Mouse (Mus musculus): ENCODE data around the gene Rimbp2. TPM values are rescaled to one million over a fixed set of nuclear protein-coding genes. Genes with fewer than 3 reads are reported as not detected.
A peak's percentile ranks its signal among the peaks of the same experiment; 100 is the strongest.
"Not testable (repeated sequence)": the region's sequence is repeated elsewhere in the genome, so short reads cannot be mapped to it uniquely, and the experiment has no call there.

Gene Rimbp2
- polyA plus RNA-seq, 1 experiment from 2014 or later = 0.27 TPM

GRCm38 (mm10) chr5:128729341-128729740 is 223.9 kb downstream of the Rimbp2 start:
- no peaks in the 10 kb centered on the region; the same call in 1 of the 2 replicates for H3K27me3 ChIP-seq (ENCODE audit: poor library complexity, severe bottlenecking)
- 0 out of 2 replicates have a peak, but pooled peaks cover 3% of the 10 kb centered on the region for H3K4me1 ChIP-seq
- H3K4me3 ChIP-seq = no peak overlapping the region
- no peaks in the 10 kb centered on the region for H3K9me3 ChIP-seq
- no peak overlapping the region for H3K27ac ChIP-seq
- 79% methylated on average over 5 of the region's 5 CpGs for WGBS
- H3K36me3 ChIP-seq (replicated peaks) = no peaks in the 10 kb centered on the region
- DNase-seq (ENCODE audit: extremely low spot score, low spot score) = peak; percentile 31

GRCm38 (mm10) chr5:128720461-128720860 is 232.8 kb downstream of the Rimbp2 start:
- H3K27ac ChIP-seq; H3K36me3 ChIP-seq (replicated peaks); H3K27me3 ChIP-seq (ENCODE audit: poor library complexity, severe bottlenecking); H3K4me3 ChIP-seq; H3K4me1 ChIP-seq; DNase-seq (ENCODE audit: extremely low spot score, low spot score); H3K9me3 ChIP-seq: not testable (repeated sequence)
- 91% methylated on average over 11 of the region's 11 CpGs for WGBS

- 85% methylated on average over 16 of the region's 16 CpGs for WGBS
- Histone ChIP-seq H3K9me3 (no peaks in the 10 kb centered on the region; the same call in 1 of the 2 replicates), H3K4me3 (no peak overlapping the region), H3K4me1 (peaks cover 6% of the 10 kb centered on the region), H3K27me3 (ENCODE audit: poor library complexity, severe bottlenecking) (0 out of 2 replicates have a peak, but pooled peaks cover 4% of the 10 kb centered on the region), H3K36me3 (replicated peaks) (no peaks in the 10 kb centered on the region), H3K27ac (no peak overlapping the region)
- no peak for DNase-seq (ENCODE audit: extremely low spot score, low spot score)
Measured at GRCm38 (mm10) chr5:128715171-128715570, 238.1 kb downstream of the Rimbp2 start.

- Histone ChIP-seq H3K36me3 (replicated peaks) (no peaks in the 10 kb centered on the region), H3K4me1 (peaks cover 17% of the 10 kb centered on the region), H3K9me3 (no peaks in the 10 kb centered on the region), H3K4me3 (no peak overlapping the region), H3K27me3 (ENCODE audit: poor library complexity, severe bottlenecking) (0 out of 2 replicates have a peak, but pooled peaks cover 4% of the 10 kb centered on the region), H3K27ac (no peak overlapping the region)
- no peak for DNase-seq (ENCODE audit: extremely low spot score, low spot score)
- 86% methylated on average over 6 of the region's 6 CpGs for WGBS
Measured at GRCm38 (mm10) chr5:128711847-128712246, 241.4 kb downstream of the Rimbp2 start.

GRCm38 (mm10) chr5:128710596-128710995 is 242.7 kb downstream of the Rimbp2 start:
- no peak for DNase-seq (ENCODE audit: extremely low spot score, low spot score)
- WGBS = 35% methylated on average over 8 of the region's 8 CpGs
- no peak overlapping the region for H3K27ac ChIP-seq
- 0 out of 2 replicates have a peak, but pooled peaks cover 4% of the 10 kb centered on the region for H3K27me3 ChIP-seq (ENCODE audit: poor library complexity, severe bottlenecking)
- no peaks in the 10 kb centered on the region for H3K36me3 ChIP-seq (replicated peaks)
- peaks cover 17% of the 10 kb centered on the region for H3K4me1 ChIP-seq
- peaks cover 8% of the 10 kb centered on the region for H3K9me3 ChIP-seq
- no peak overlapping the region for H3K4me3 ChIP-seq

GRCm38 (mm10) chr5:128708929-128709328 is 244.4 kb downstream of the Rimbp2 start:
- WGBS = 85% methylated on average over 5 of the region's 5 CpGs
- no peaks in the 10 kb centered on the region for H3K36me3 ChIP-seq (replicated peaks)
- no peak overlapping the region for H3K4me3 ChIP-seq
- peaks cover 8% of the 10 kb centered on the region for H3K9me3 ChIP-seq
- DNase-seq (ENCODE audit: extremely low spot score, low spot score) = no peak
- H3K4me1 ChIP-seq = peaks cover 25% of the 10 kb centered on the region
- no peaks in the 10 kb centered on the region for H3K27me3 ChIP-seq (ENCODE audit: poor library complexity, severe bottlenecking)
- no peak overlapping the region for H3K27ac ChIP-seq

Other genes starting within 250 kb of the Rimbp2 start
- gene Stx2, start 55.1 kb upstream of the Rimbp2 start, polyA plus RNA-seq (2016; fragmentation: Nextera tagmentation; extraction: Ambion mirVana) = 24.9 and 25.3 TPM in 2 replicates
- gene Ran, start 66.6 kb upstream of the Rimbp2 start, polyA plus RNA-seq (2016; fragmentation: Nextera tagmentation; extraction: Ambion mirVana) = 1,091 and 1,094 TPM in 2 replicates
- gene Adgrd1, start 143.3 kb upstream of the Rimbp2 start, polyA plus RNA-seq (2016; fragmentation: Nextera tagmentation; extraction: Ambion mirVana) = 0.02 TPM in 1 of 2 replicates, not detected in the other

All from forebrain, embryonic 10.5 days (tissue).